Mouse (Mus musculus): ENCODE results near the gene Parva.

DNA sequence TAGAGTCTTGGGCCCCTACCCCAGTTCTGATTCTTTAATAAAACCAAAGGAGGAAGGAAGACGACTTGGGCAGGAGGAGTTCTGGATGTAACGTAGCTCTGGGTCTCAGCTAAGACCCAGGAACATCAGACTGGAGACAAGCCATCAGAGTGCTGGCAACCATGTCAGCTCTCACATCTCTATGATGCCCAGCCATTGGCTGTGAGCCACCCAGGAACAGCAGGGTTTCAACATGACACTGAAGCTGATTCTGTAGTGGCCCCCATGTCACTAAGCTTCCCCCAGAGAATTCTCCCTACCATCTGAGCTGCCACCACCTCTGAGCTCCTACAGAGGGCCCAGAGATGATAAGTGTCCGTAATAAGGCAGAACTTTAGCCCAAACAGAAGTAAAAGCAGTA is 17.3 kb upstream of the Parva start:
- TF ChIP-seq POLR2A (IDR thresholded peaks at IDR 0.05; ENCODE audit: insufficient read depth, low read depth, low read length) = no peak
- TF ChIP-seq CTCF (IDR thresholded peaks at IDR 0.05; ENCODE audit: insufficient read depth, low read depth, low read length) = no peak
